Comparison of ENCODE assay signal across 10 mouse cellular contexts in genomic region chr1:172549717-172550116, GRCm38 (mm10). TPM values are rescaled to one million over a fixed set of nuclear protein-coding genes. Genes with fewer than 3 reads are reported as not detected.
DNase-seq lines count a peak whose midpoint lies in the region; ATAC-seq and TF ChIP-seq lines count a peak whose summit lies in the region.
"Had no signal": no experiment of that assay in that cellular context is flagged by ENCODE, and none has a peak within 500 bp of the region (broad histone marks: within the 10 kb centered on the region; RNA-seq: fewer than 3 reads in every experiment).

No protein-coding gene starts in this region.

- peaks cover 24% of the 10 kb centered on the region for H3K4me1 ChIP-seq in heart, embryonic 16.5 days (ENCODE audit: control insufficient read depth, insufficient read depth, low read length)
- H3K4me1 ChIP-seq in bone marrow macrophage, adult 2 months (ENCODE audit: control insufficient read depth, insufficient read depth, low read length), result peaks cover 59% of the 10 kb centered on the region
- H3K4me1 ChIP-seq in hindbrain, embryonic 16.5 days (ENCODE audit: control insufficient read depth, insufficient read depth, low read depth, low read length), result peaks cover 17% of the 10 kb centered on the region
- peaks cover 19% of the 10 kb centered on the region for H3K4me1 ChIP-seq in midbrain, embryonic 11.5 days (ENCODE audit: control insufficient read depth, insufficient read depth, low read length)

- no peak for TF ChIP-seq CTCF in bone marrow macrophage, adult 2 months (IDR thresholded peaks at IDR 0.05; ENCODE audit: low read depth, low read length)

- H3K9ac ChIP-seq in heart, embryonic 16.5 days (ENCODE audit: low read length), result peak overlapping the region; percentile 59
- H3K9ac ChIP-seq in hindbrain, embryonic 16.5 days (ENCODE audit: low read depth, low read length), result peak overlapping the region; percentile 56
- peak overlapping the region; percentile 64 for H3K9ac ChIP-seq in midbrain, embryonic 11.5 days (ENCODE audit: low read length)

- intact Hi-C loops in heart, postnatal 36 days (cut with DNase I), result loop anchor here (2.0 kb wide), 1 partner anchor 21 kb away; no protein-coding TSS in a partner anchor

- peak overlapping the region; percentile 77 for H3K4me2 ChIP-seq in heart, embryonic 16.5 days (ENCODE audit: low read depth, low read length)
- H3K4me2 ChIP-seq in hindbrain, embryonic 16.5 days (ENCODE audit: low read length), result peak overlapping the region; percentile 65
- H3K4me2 ChIP-seq in midbrain, embryonic 11.5 days, result peak overlapping the region; percentile 69

- H3K9me3 ChIP-seq in heart, embryonic 16.5 days (replicated peaks; ENCODE audit: control insufficient read depth, low read length), result no peaks in the 10 kb centered on the region
- no peaks in the 10 kb centered on the region for H3K9me3 ChIP-seq in hindbrain, embryonic 16.5 days (ENCODE audit: control insufficient read depth, low read length)
- no peaks in the 10 kb centered on the region for H3K9me3 ChIP-seq in midbrain, embryonic 11.5 days (ENCODE audit: control insufficient read depth, low read length)

- 0 out of 2 replicates have a peak, but pooled peaks cover 4% of the 10 kb centered on the region for H3K27me3 ChIP-seq in heart, embryonic 16.5 days (ENCODE audit: control insufficient read depth, insufficient read depth, low read length)
- H3K27me3 ChIP-seq in hindbrain, embryonic 16.5 days (replicated peaks; ENCODE audit: control insufficient read depth, insufficient read depth, low read length), result no peaks in the 10 kb centered on the region
- H3K27me3 ChIP-seq in midbrain, embryonic 11.5 days (ENCODE audit: control insufficient read depth, insufficient read depth, low read length), result peaks cover 3% of the 10 kb centered on the region; the same call in 1 of the 2 replicates

- peak overlapping the region; percentile 51 for H3K4me3 ChIP-seq in heart, embryonic 16.5 days (ENCODE audit: low read length)
- peak overlapping the region; percentile 89 for H3K4me3 ChIP-seq in bone marrow macrophage, adult 2 months (ENCODE audit: insufficient read depth, low read length)
- H3K4me3 ChIP-seq in hindbrain, embryonic 16.5 days (ENCODE audit: low read length), result peak overlapping the region; percentile 48
- peak overlapping the region; percentile 36 for H3K4me3 ChIP-seq in midbrain, embryonic 11.5 days (ENCODE audit: low read depth, low read length)

- no peak for TF ChIP-seq POLR2A in bone marrow macrophage, adult 2 months (IDR thresholded peaks at IDR 0.05; ENCODE audit: borderline replicate concordance, low read depth, low read length)

- no peaks in the 10 kb centered on the region for H3K36me3 ChIP-seq in heart, embryonic 16.5 days (ENCODE audit: control insufficient read depth, insufficient read depth)
- H3K36me3 ChIP-seq in hindbrain, embryonic 16.5 days (ENCODE audit: control insufficient read depth, insufficient read depth, low read length), result no peaks in the 10 kb centered on the region
- H3K36me3 ChIP-seq in midbrain, embryonic 11.5 days (ENCODE audit: control insufficient read depth, insufficient read depth, low read length), result no peaks in the 10 kb centered on the region

- 8% methylated on average over 8 of the region's 8 CpGs for WGBS in heart, embryonic 16.5 days
- WGBS in hindbrain, embryonic 16.5 days, result 6% methylated on average over 8 of the region's 8 CpGs
- 2% methylated on average over 8 of the region's 8 CpGs for WGBS in midbrain, embryonic 11.5 days

- no peak for DNase-seq in heart, postnatal 36 days
- peak; percentile 88 for DNase-seq in midbrain, embryonic 11.5 days (ENCODE audit: low spot score, missing footprints)
- DNase-seq in cerebellum, adult 11-12 months, result no peak
- DNase-seq in right cerebral cortex, postnatal 25 days, result no peak
- no peak for DNase-seq in adrenal gland, adult 18-20 months (ENCODE audit: low spot score in 2 of 2)

- H3K27ac ChIP-seq in heart, embryonic 16.5 days (ENCODE audit: low read length), result no peak overlapping the region
- peak overlapping the region; percentile 44; the same call in 1 of the 2 replicates for H3K27ac ChIP-seq in bone marrow macrophage, adult 2 months (ENCODE audit: insufficient read depth, low read depth, low read length)
- H3K27ac ChIP-seq in hindbrain, embryonic 16.5 days (ENCODE audit: low read depth, low read length), result no peak overlapping the region
- no peak overlapping the region for H3K27ac ChIP-seq in midbrain, embryonic 11.5 days (ENCODE audit: low read depth, low read length)

- no peak for ATAC-seq in heart, embryonic 16.5 days (replicated peaks; ENCODE audit: extremely low read depth, insufficient read depth, low FRiP score)
- ATAC-seq in hindbrain, embryonic 16.5 days, result no peak
- ATAC-seq in midbrain, embryonic 11.5 days (ENCODE audit: low FRiP score), result no peak

RNA-seq across cellular contexts. Expression of gene Vsig8, which starts 6.0 kb away (rescaled TPM):
- polyA plus RNA-seq in heart, embryonic 16.5 days (2015; fragmentation: Nextera tagmentation; extraction: Ambion mirVana), result 0.32 and 0.55 TPM in 2 replicates
- not detected for total RNA-seq in heart, postnatal 36 days (2021)
- not detected in 2 replicates for polyA plus RNA-seq in bone marrow macrophage, adult 2 months (2012; ENCODE audit: insufficient read depth, insufficient read length, missing spikeins)
- 0.84 and 1.2 TPM in 2 replicates for polyA plus RNA-seq in hindbrain, embryonic 16.5 days (2015; fragmentation: Nextera tagmentation; extraction: Ambion mirVana)
- polyA plus RNA-seq in midbrain, embryonic 11.5 days (2014; fragmentation: Nextera tagmentation; extraction: Ambion mirVana), result 0.08 and 0.11 TPM in 2 replicates
- total RNA-seq in adrenal gland, adult 18-20 months (2021), result under 1 TPM in 1 of 2 experiments, not detected in 1; 0.40 TPM
- total RNA-seq: common myeloid progenitor, adult 5-6 weeks had no signal

RNA-seq across cellular contexts. Expression of gene Cfap45, which starts 29.1 kb away (rescaled TPM):
- 3.0 and 3.2 TPM in 2 replicates for polyA plus RNA-seq in heart, embryonic 16.5 days (2015; fragmentation: Nextera tagmentation; extraction: Ambion mirVana)
- total RNA-seq in heart, postnatal 36 days (2021), result under 1 TPM; 0.14 to 0.92 TPM
- polyA plus RNA-seq in bone marrow macrophage, adult 2 months (2012; ENCODE audit: insufficient read depth, insufficient read length, missing spikeins), result 0.87 and 1.2 TPM in 2 replicates
- polyA plus RNA-seq in hindbrain, embryonic 16.5 days (2015; fragmentation: Nextera tagmentation; extraction: Ambion mirVana), result 4.9 and 5.4 TPM in 2 replicates
- polyA plus RNA-seq in midbrain, embryonic 11.5 days (2014; fragmentation: Nextera tagmentation; extraction: Ambion mirVana), result 1.0 and 1.1 TPM in 2 replicates
- under 1 TPM; 0.35 to 0.40 TPM for total RNA-seq in adrenal gland, adult 18-20 months (2021)

RNA-seq across cellular contexts. Expression of gene Slamf8, which starts 40.7 kb away (rescaled TPM):
- 0.35 TPM in 2 replicates for polyA plus RNA-seq in heart, embryonic 16.5 days (2015; fragmentation: Nextera tagmentation; extraction: Ambion mirVana)
- total RNA-seq in heart, postnatal 36 days (2021), result under 1 TPM; 0.22 to 0.42 TPM
- polyA plus RNA-seq in bone marrow macrophage, adult 2 months (2012; ENCODE audit: insufficient read depth, insufficient read length, missing spikeins), result 4.0 TPM in 2 replicates
- polyA plus RNA-seq in hindbrain, embryonic 16.5 days (2015; fragmentation: Nextera tagmentation; extraction: Ambion mirVana), result not detected in 2 replicates
- not detected in 2 replicates for polyA plus RNA-seq in midbrain, embryonic 11.5 days (2014; fragmentation: Nextera tagmentation; extraction: Ambion mirVana)
- 1 to 10 TPM in 1 of 2 experiments, under 1 TPM in 1; 0.60 to 1.5 TPM for total RNA-seq in adrenal gland, adult 18-20 months (2021)
- total RNA-seq: common myeloid progenitor, adult 5-6 weeks; ES-E14 had no signal

RNA-seq across cellular contexts. Expression of gene Tagln2, which starts 49.9 kb away (rescaled TPM):
- 323 and 328 TPM in 2 replicates for polyA plus RNA-seq in heart, embryonic 16.5 days (2015; fragmentation: Nextera tagmentation; extraction: Ambion mirVana)
- 10 to 100 TPM; 71.9 to 78.4 TPM for total RNA-seq in heart, postnatal 36 days (2021)
- 316 and 321 TPM in 2 replicates for polyA plus RNA-seq in bone marrow macrophage, adult 2 months (2012; ENCODE audit: insufficient read depth, insufficient read length, missing spikeins)
- polyA plus RNA-seq in hindbrain, embryonic 16.5 days (2015; fragmentation: Nextera tagmentation; extraction: Ambion mirVana), result 71.7 and 84.9 TPM in 2 replicates
- 36.3 and 39.1 TPM in 2 replicates for polyA plus RNA-seq in midbrain, embryonic 11.5 days (2014; fragmentation: Nextera tagmentation; extraction: Ambion mirVana)
- 10 to 100 TPM; 64.7 to 65.1 TPM for total RNA-seq in adrenal gland, adult 18-20 months (2021)

RNA-seq across cellular contexts. Expression of gene Fcrl6, which starts 52.6 kb away (rescaled TPM):
- polyA plus RNA-seq in heart, embryonic 16.5 days (2015; fragmentation: Nextera tagmentation; extraction: Ambion mirVana), result not detected in 2 replicates
- not detected for total RNA-seq in heart, postnatal 36 days (2021)
- polyA plus RNA-seq in bone marrow macrophage, adult 2 months (2012; ENCODE audit: insufficient read depth, insufficient read length, missing spikeins), result not detected in 2 replicates
- 0.13 and 0.15 TPM in 2 replicates for polyA plus RNA-seq in hindbrain, embryonic 16.5 days (2015; fragmentation: Nextera tagmentation; extraction: Ambion mirVana)
- polyA plus RNA-seq in midbrain, embryonic 11.5 days (2014; fragmentation: Nextera tagmentation; extraction: Ambion mirVana), result 0.12 and 0.20 TPM in 2 replicates
- not detected for total RNA-seq in adrenal gland, adult 18-20 months (2021)
- total RNA-seq: common myeloid progenitor, adult 5-6 weeks; ES-E14 had no signal

Comparison
In these comparisons a context has a peak if more than half of its experiments do, and no peak if none do; other contexts are left out.
1. H3K4me3 ChIP-seq: peak in every context shown above with its lines; median percentile 89 in bone marrow macrophage, adult 2 months; 51 in heart, embryonic 16.5 days; 48 in hindbrain, embryonic 16.5 days; 36 in midbrain, embryonic 11.5 days.